24 mouse cellular contexts compared by ENCODE assay signal in the genomic region with DNA sequence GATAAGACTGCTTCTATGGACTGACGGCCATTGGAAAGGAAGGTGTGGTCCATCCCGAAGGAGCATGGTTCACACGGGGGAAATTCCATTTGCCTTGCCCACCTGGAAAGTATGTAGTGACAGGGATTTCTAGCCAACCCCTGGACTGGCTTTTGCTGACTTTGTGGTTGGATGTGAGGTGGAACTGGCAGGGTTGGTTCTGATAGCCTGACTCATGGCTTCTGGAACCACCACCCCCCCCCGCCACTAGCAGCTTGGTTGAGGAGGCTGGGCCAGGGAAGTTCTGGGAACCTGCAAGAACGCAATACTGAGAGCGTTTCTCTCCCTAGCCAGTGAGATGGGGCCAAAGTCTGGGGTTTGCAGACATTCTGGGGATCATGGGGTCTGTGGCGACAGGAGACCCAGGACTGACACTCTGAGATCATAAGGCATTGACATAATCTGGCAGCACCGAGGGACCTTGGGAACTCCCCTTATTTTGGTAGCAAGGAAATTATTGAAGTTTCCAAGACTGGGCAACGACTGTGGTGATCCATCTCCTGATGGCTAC. TPM values are rescaled to one million over a fixed set of nuclear protein-coding genes. Genes with fewer than 3 reads are reported as not detected.
DNase-seq lines count a peak whose midpoint lies in the region; ATAC-seq and TF ChIP-seq lines count a peak whose summit lies in the region.
"Had no signal": no experiment of that assay in that cellular context is flagged by ENCODE, and none has a peak within 500 bp of the region (broad histone marks: within the 10 kb centered on the region; RNA-seq: fewer than 3 reads in every experiment).

No protein-coding gene starts in this region.

- no peak for ATAC-seq in stomach, postnatal 0 days (ENCODE audit: low FRiP score, low TSS enrichment)
- ATAC-seq in hindbrain, embryonic 13.5 days (ENCODE audit: low FRiP score), result no peak
- ATAC-seq: activated CD4-positive, CD25-positive, alpha-beta regulatory T cell, adult 4 months; CD4-positive, CD25-positive, alpha-beta regulatory T cell, adult 4 months; forebrain, embryonic 15.5 days; intestine, postnatal 0 days had no signal

- no peak overlapping the region for H3K4me2 ChIP-seq in stomach, postnatal 0 days (replicated peaks; ENCODE audit: low read depth)
- H3K4me2 ChIP-seq in hindbrain, embryonic 13.5 days, result no peak overlapping the region
- H3K4me2 ChIP-seq: forebrain, embryonic 12.5 days; forebrain, embryonic 15.5 days; heart, embryonic 13.5 days; hindbrain, embryonic 15.5 days had no signal

- peak; percentile 93 for DNase-seq in heart, adult 11 months
- no peak for DNase-seq in heart, adult 2 months
- peak; percentile 69 for DNase-seq in 3134 (ENCODE audit: extremely low read depth, insufficient read length, low spot score)
- DNase-seq in stomach, postnatal 0 days (ENCODE audit: low spot score), result peak; percentile 42
- DNase-seq in spleen, adult 12 weeks (ENCODE audit: low spot score), result no peak
- DNase-seq: adrenal gland, adult 8-10 months; adrenal gland, postnatal 25 days; cerebellum, adult 11-12 months; cerebellum, adult 9-10 months; cerebellum, postnatal 14 days; gastrocnemius, postnatal 10 days; gastrocnemius, postnatal 36 days; heart, postnatal 36 days had no signal

- no peak for TF ChIP-seq POLR2A in heart, adult 2 months (IDR thresholded peaks at IDR 0.05; ENCODE audit: insufficient read depth, low read depth, low read length)
- TF ChIP-seq POLR2A in embryonic fibroblast, embryonic 13.5 days (IDR thresholded peaks at IDR 0.05; ENCODE audit: low read depth, low read length), result no peak

- no peak for TF ChIP-seq CTCF in heart, adult 2 months (IDR thresholded peaks at IDR 0.05)
- TF ChIP-seq CTCF in embryonic fibroblast, embryonic 13.5 days (IDR thresholded peaks at IDR 0.05; ENCODE audit: borderline replicate concordance, insufficient read depth, low read length), result no peak
- TF ChIP-seq CTCF in stomach, postnatal 0 days (IDR thresholded peaks at IDR 0.05; ENCODE audit: low read depth), result no peak

- H3K9ac ChIP-seq in heart, adult 2 months (ENCODE audit: low read depth, low read length), result no peak overlapping the region
- no peak overlapping the region for H3K9ac ChIP-seq in stomach, postnatal 0 days (ENCODE audit: low read length)
- no peak overlapping the region for H3K9ac ChIP-seq in hindbrain, embryonic 13.5 days
- H3K9ac ChIP-seq: forebrain, embryonic 12.5 days; forebrain, embryonic 15.5 days; heart, embryonic 13.5 days; hindbrain, embryonic 15.5 days had no signal

- H3K27me3 ChIP-seq in heart, adult 2 months (ENCODE audit: control insufficient read depth, insufficient read depth, low read length), result no peaks in the 10 kb centered on the region
- no peaks in the 10 kb centered on the region for H3K27me3 ChIP-seq in stomach, postnatal 0 days (ENCODE audit: control insufficient read depth, insufficient read depth, low read length)
- 0 out of 2 replicates have a peak, but pooled peaks cover 6% of the 10 kb centered on the region for H3K27me3 ChIP-seq in hindbrain, embryonic 13.5 days
- H3K27me3 ChIP-seq: forebrain, embryonic 15.5 days; hindbrain, embryonic 15.5 days had no signal

- H3K36me3 ChIP-seq in heart, adult 2 months (ENCODE audit: control insufficient read depth, insufficient read depth, low read length), result no peaks in the 10 kb centered on the region
- no peaks in the 10 kb centered on the region for H3K36me3 ChIP-seq in stomach, postnatal 0 days (ENCODE audit: control insufficient read depth, insufficient read depth, low read length)
- H3K36me3 ChIP-seq in hindbrain, embryonic 13.5 days, result no peaks in the 10 kb centered on the region
- H3K36me3 ChIP-seq: forebrain, embryonic 12.5 days; forebrain, embryonic 15.5 days; heart, embryonic 13.5 days; hindbrain, embryonic 15.5 days had no signal

- H3K4me3 ChIP-seq in heart, adult 2 months, result no peak overlapping the region
- H3K4me3 ChIP-seq in embryonic fibroblast, embryonic 13.5 days (ENCODE audit: insufficient read depth, low read length), result no peak overlapping the region
- no peak overlapping the region for H3K4me3 ChIP-seq in stomach, postnatal 0 days (ENCODE audit: low read depth, low read length)
- no peak overlapping the region for H3K4me3 ChIP-seq in hindbrain, embryonic 13.5 days
- H3K4me3 ChIP-seq: forebrain, embryonic 12.5 days; forebrain, embryonic 15.5 days; heart, embryonic 13.5 days; hindbrain, embryonic 15.5 days had no signal

- H3K9me3 ChIP-seq in stomach, postnatal 0 days (ENCODE audit: control insufficient read depth, low read length), result no peaks in the 10 kb centered on the region
- no peaks in the 10 kb centered on the region for H3K9me3 ChIP-seq in hindbrain, embryonic 13.5 days
- H3K9me3 ChIP-seq: forebrain, embryonic 12.5 days; forebrain, embryonic 15.5 days; heart, embryonic 13.5 days; hindbrain, embryonic 15.5 days had no signal

- intact Hi-C loops in heart, adult 2 months (cut with DNase I), result loop anchor here (2.0 kb wide), 1 partner anchor 19 kb away; no protein-coding TSS in a partner anchor

- H3K27ac ChIP-seq in heart, adult 2 months, result no peak overlapping the region
- peak overlapping the region; percentile 49; the same call in 1 of the 2 replicates for H3K27ac ChIP-seq in embryonic fibroblast, embryonic 13.5 days (ENCODE audit: insufficient read depth, low read length)
- H3K27ac ChIP-seq in stomach, postnatal 0 days (replicated peaks), result no peak overlapping the region
- H3K27ac ChIP-seq in hindbrain, embryonic 13.5 days, result no peak overlapping the region
- H3K27ac ChIP-seq: forebrain, embryonic 12.5 days; forebrain, embryonic 15.5 days; heart, embryonic 13.5 days; hindbrain, embryonic 15.5 days had no signal

- WGBS in heart, adult 2 months, result 60% methylated on average over 9 of the region's 9 CpGs
- WGBS in stomach, postnatal 0 days, result 67% methylated on average over 9 of the region's 9 CpGs
- WGBS in hindbrain, embryonic 13.5 days, result 88% methylated on average over 9 of the region's 9 CpGs

- H3K79me2 ChIP-seq in heart, adult 2 months (replicated peaks; ENCODE audit: control insufficient read depth, insufficient read depth, low read length), result no peaks in the 10 kb centered on the region

- peaks cover 7% of the 10 kb centered on the region for H3K4me1 ChIP-seq in heart, adult 2 months (ENCODE audit: control insufficient read depth, insufficient read depth, low read length)
- H3K4me1 ChIP-seq in embryonic fibroblast, embryonic 13.5 days (ENCODE audit: control insufficient read depth, insufficient read depth, low read length), result peaks cover 12% of the 10 kb centered on the region; the same call in 1 of the 2 replicates
- H3K4me1 ChIP-seq in stomach, postnatal 0 days (replicated peaks; ENCODE audit: control insufficient read depth, insufficient read depth), result no peaks in the 10 kb centered on the region
- no peaks in the 10 kb centered on the region for H3K4me1 ChIP-seq in hindbrain, embryonic 13.5 days (replicated peaks)
- H3K4me1 ChIP-seq: forebrain, embryonic 12.5 days; forebrain, embryonic 15.5 days; hindbrain, embryonic 15.5 days had no signal

- no peak for TF ChIP-seq EP300 in heart, adult 2 months (IDR thresholded peaks at IDR 0.05; ENCODE audit: insufficient read depth, low read depth, low read length)
- no peak for TF ChIP-seq EP300 in stomach, postnatal 0 days (optimal IDR thresholded peaks at IDR 0.05)

RNA-seq across cellular contexts. Expression of a gene that starts 27.7 kb away (rescaled TPM):
- 1,000 to 10,000 TPM; 8,290 to 9,301 TPM for total RNA-seq in heart, adult 2 months (2021)
- polyA plus RNA-seq in heart, adult 2 months (2012; rRNA removed), result 3,392 and 4,661 TPM in 2 replicates
- 3.7 and 5.4 TPM in 2 replicates for polyA plus RNA-seq in embryonic fibroblast, embryonic 13.5 days (2011; ENCODE audit: insufficient read length, low read depth, missing spikeins)
- 36.4 and 39.9 TPM in 2 replicates for polyA plus RNA-seq in stomach, postnatal 0 days (2015; fragmentation: Nextera tagmentation; extraction: Ambion mirVana)
- 12.1 and 16.2 TPM in 2 replicates for polyA plus RNA-seq in hindbrain, embryonic 13.5 days (2015; fragmentation: Nextera tagmentation; extraction: Ambion mirVana)
- total RNA-seq: granulocyte monocyte progenitor cell, adult 5-6 weeks; MEL had no signal

RNA-seq across cellular contexts. Expression of a gene that starts 45.5 kb away (rescaled TPM):
- 1 to 10 TPM; 7.2 to 7.3 TPM for total RNA-seq in heart, adult 2 months (2021)
- polyA plus RNA-seq in heart, adult 2 months (2012; rRNA removed), result 13.2 and 16.2 TPM in 2 replicates
- not detected in 2 replicates for polyA plus RNA-seq in embryonic fibroblast, embryonic 13.5 days (2011; ENCODE audit: insufficient read length, low read depth, missing spikeins)
- polyA plus RNA-seq in stomach, postnatal 0 days (2015; fragmentation: Nextera tagmentation; extraction: Ambion mirVana), result 128 and 140 TPM in 2 replicates
- 0.65 and 0.84 TPM in 2 replicates for polyA plus RNA-seq in hindbrain, embryonic 13.5 days (2015; fragmentation: Nextera tagmentation; extraction: Ambion mirVana)
- total RNA-seq: adrenal gland, postnatal 25 days; gastrocnemius, postnatal 36 days; granulocyte monocyte progenitor cell, adult 5-6 weeks; MEL had no signal

RNA-seq across cellular contexts. Expression of a gene that starts 55.1 kb away (rescaled TPM):
- total RNA-seq in heart, adult 2 months (2021), result not detected
- polyA plus RNA-seq in heart, adult 2 months (2012; rRNA removed), result 0.03 and 0.16 TPM in 2 replicates
- polyA plus RNA-seq in embryonic fibroblast, embryonic 13.5 days (2011; ENCODE audit: insufficient read length, low read depth, missing spikeins), result 0.90 and 2.2 TPM in 2 replicates
- 29.8 and 34.2 TPM in 2 replicates for polyA plus RNA-seq in stomach, postnatal 0 days (2015; fragmentation: Nextera tagmentation; extraction: Ambion mirVana)
- not detected in 2 replicates for polyA plus RNA-seq in hindbrain, embryonic 13.5 days (2015; fragmentation: Nextera tagmentation; extraction: Ambion mirVana)
- total RNA-seq: adrenal gland, postnatal 25 days; granulocyte monocyte progenitor cell, adult 5-6 weeks; heart, postnatal 36 days; MEL had no signal
- polyA plus RNA-seq: activated CD4-positive, CD25-positive, alpha-beta regulatory T cell, adult 4 months; CD4-positive, CD25-positive, alpha-beta regulatory T cell, adult 4 months; forebrain, embryonic 15.5 days had no signal

Comparison
In these comparisons a context has a peak if more than half of its experiments do, and no peak if none do; other contexts are left out.
1. DNase-seq: peak in heart, adult 11 months (single experiment), 3134 (single experiment) and stomach, postnatal 0 days (single experiment); none in heart, adult 2 months (0 of 2) and spleen, adult 12 weeks (single experiment).
2. RNA of a gene that starts 27.7 kb away (polyA plus RNA-seq): 3,392 to 4,661 TPM in heart, adult 2 months; 36.4 to 39.9 TPM in stomach, postnatal 0 days, 12.1 to 16.2 TPM in hindbrain, embryonic 13.5 days and 3.7 to 5.4 TPM in embryonic fibroblast, embryonic 13.5 days; every median in the first group is over 10 times any median in the second.